Mouse (Mus musculus) ES-E14 (cell line): ENCODE results near the gene Sgms1. TPM values are rescaled to one million over a fixed set of nuclear protein-coding genes. Genes with fewer than 3 reads are reported as not detected.
A peak's percentile ranks its signal among the peaks of the same experiment; 100 is the strongest.

ENCODE experiments used
- DNase-seq: peaks from one replicate; pipeline ENCODE4 v3.0.0-alpha.2; 2013; ENCODE audit warnings: low read depth, low spot score
- H3K27ac ChIP-seq: 2 replicates; pipeline ENCODE4 v1.5.1; 2012; ENCODE audit warnings: low read depth, mild to moderate bottlenecking, low read length, moderate library complexity, mixed read lengths; ENCODE audit not compliant: poor library complexity, insufficient read depth, severe bottlenecking
- H3K36me3 ChIP-seq: 2 replicates; pipeline ENCODE4 v1.6.1; 2012; ENCODE audit warnings: mild to moderate bottlenecking, low read length, moderate library complexity, mixed read lengths; ENCODE audit not compliant: control insufficient read depth, poor library complexity, insufficient read depth, severe bottlenecking
- H3K4me1 ChIP-seq, 2 experiments: fragments of 150-350 bp in 1 of 2; sonication (generic) in 1 of 2; 2 replicates each; pipeline ENCODE4 v1.6.1; 2012; ENCODE audit warnings: low read length in 2 of 2, mild to moderate bottlenecking in 1 of 2, mixed read lengths in 1 of 2; ENCODE audit not compliant: control insufficient read depth in 2 of 2, insufficient read depth in 2 of 2, poor library complexity in 1 of 2
- H3K4me3 ChIP-seq, 2 experiments: fragments of 150-350 bp in 1 of 2; sonication (generic) in 1 of 2; 2 replicates each; pipeline ENCODE4 v1.5.1; 2012; ENCODE audit warnings: low read length in 2 of 2, low read depth in 1 of 2, mild to moderate bottlenecking in 1 of 2, mixed read lengths in 1 of 2; ENCODE audit not compliant: insufficient read depth in 1 of 2, poor library complexity in 1 of 2, severe bottlenecking in 1 of 2
- H3K9ac ChIP-seq: 2 replicates; pipeline ENCODE4 v1.6.1; 2012; ENCODE audit warnings: low read depth, mild to moderate bottlenecking, low read length, mixed read lengths; ENCODE audit not compliant: poor library complexity, insufficient read depth, severe bottlenecking
- H3K9me3 ChIP-seq: fragments of 150-350 bp; sonication (generic); 2 replicates; pipeline ENCODE4 v1.6.1; 2012; ENCODE audit warnings: low read depth, mild to moderate bottlenecking, low read length; ENCODE audit not compliant: control insufficient read depth, insufficient read depth
- CHD2 ChIP-seq: IDR thresholded peaks from 2 replicates; pipeline ENCODE4 v1.6.1; 2014; ENCODE audit warnings: mild to moderate bottlenecking, low read depth, low read length, inconsistent platforms
- HCFC1 ChIP-seq: IDR thresholded peaks from 2 replicates; pipeline ENCODE4 v1.6.1; 2012; ENCODE audit warnings: low read length, inconsistent platforms, borderline replicate concordance; ENCODE audit not compliant: insufficient read depth
- MAFK ChIP-seq: IDR thresholded peaks from 2 replicates; pipeline ENCODE4 v1.6.1; 2014; ENCODE audit warnings: mild to moderate bottlenecking, low read depth, low read length, inconsistent platforms; ENCODE audit not compliant: insufficient read depth
- ZC3H11A ChIP-seq: IDR thresholded peaks from 2 replicates; pipeline ENCODE4 v1.6.1; 2012; ENCODE audit warnings: low read depth, mild to moderate bottlenecking, inconsistent platforms, low read length, borderline replicate concordance
- ZNF384 ChIP-seq: IDR thresholded peaks from 2 replicates; pipeline ENCODE4 v1.6.1; 2012; ENCODE audit warnings: low read depth, low read length, inconsistent platforms
- in situ Hi-C, 2 experiments: fragments of 600-800 bp; cut with MboI; formaldehyde crosslinking; loops; one replicate each; pipeline ENCODE4 v1.15.1; 2025; ENCODE audit warnings: low sequenced_read_pairs in 2 of 2, inconsistent platforms in 1 of 2; ENCODE audit not compliant: unreplicated experiment in 2 of 2
- total RNA-seq: library from RNA; depleted of rRNA; stranded (reverse); fragments of 300-350 nt; gene quantifications from 2 replicates; pipeline ENCODE4 v1.2.3, GENCODE M21; 2012

The Sgms1 gene
- total RNA-seq, 1 experiment = 42.5 TPM

- Histone ChIP-seq H3K9ac (no peak overlapping the region), H3K4me1 (no peaks in the 10 kb centered on the region), H3K9me3 (no peaks in the 10 kb centered on the region), H3K36me3 (no peaks in the 10 kb centered on the region), H3K27ac (no peak overlapping the region), H3K4me3 (no peak overlapping the region)
- no peak for TF ChIP-seq MAFK
- TF ChIP-seq ZNF384 = no peak
- TF ChIP-seq ZC3H11A = no peak
- no peak for TF ChIP-seq CHD2
- no peak for TF ChIP-seq HCFC1
- no peak for DNase-seq
- in situ Hi-C loops = no loop called here
Measured at GRCm38 (mm10) chr19:32118496-32118895, 271.0 kb downstream of the Sgms1 start.

- no peak overlapping the region for H3K4me3 ChIP-seq
- no peak for DNase-seq
- H3K4me1 ChIP-seq = no peaks in the 10 kb centered on the region
- TF ChIP-seq CHD2 (no peak), ZNF384 (peak; percentile 82)
- H3K36me3 ChIP-seq = no peaks in the 10 kb centered on the region
- H3K9me3 ChIP-seq = no peaks in the 10 kb centered on the region
- no peak overlapping the region for H3K27ac ChIP-seq
- no peak overlapping the region for H3K9ac ChIP-seq
- in situ Hi-C loops = no loop called here
Measured at GRCm38 (mm10) chr19:32117484-32118018, 272.0 kb downstream of the Sgms1 start.

- Histone ChIP-seq H3K4me1 (peaks cover 2 to 6% of the 10 kb centered on the region in 2 experiments; a peak in 3 of 4 replicates), H3K4me3 (no peak overlapping the region), H3K9me3 (no peaks in the 10 kb centered on the region), H3K27ac (no peak overlapping the region), H3K9ac (no peak overlapping the region), H3K36me3 (no peaks in the 10 kb centered on the region)
- in situ Hi-C loops = no loop called here
- DNase-seq = no peak
- TF ChIP-seq ZC3H11A (no peak), ZNF384 (no peak), HCFC1 (no peak), CHD2 (no peak), MAFK (no peak)
Measured at GRCm38 (mm10) chr19:32111866-32112790, 277.4 kb downstream of the Sgms1 start.

GRCm38 (mm10) chr19:32107771-32108306, 281.7 kb downstream of the Sgms1 start, which contains the start of gene Asah2:
Gene Asah2, minus strand, starts transcription at chr19:32108211.
- in situ Hi-C loops = no loop called here
- Histone ChIP-seq H3K9me3 (no peaks in the 10 kb centered on the region), H3K36me3 (no peaks in the 10 kb centered on the region), H3K4me1 (peaks cover 2 to 6% of the 10 kb centered on the region in 2 experiments; a peak in 3 of 4 replicates), H3K4me3 (peak within 1 kb of the TSS; percentile 70 to 79), H3K27ac (no peak within 1 kb of the TSS), H3K9ac (peak within 1 kb of the TSS; percentile 77)
- TF ChIP-seq ZC3H11A = no peak
- no peak for TF ChIP-seq CHD2
- no peak for TF ChIP-seq MAFK
- TF ChIP-seq HCFC1 = no peak
- TF ChIP-seq ZNF384 = no peak
- DNase-seq = peak; percentile 50
